Mouse (Mus musculus): ENCODE data around the gene Ncbp3.
A peak's percentile ranks its signal among the peaks of the same experiment; 100 is the strongest.

The Ncbp3 gene

DNA sequence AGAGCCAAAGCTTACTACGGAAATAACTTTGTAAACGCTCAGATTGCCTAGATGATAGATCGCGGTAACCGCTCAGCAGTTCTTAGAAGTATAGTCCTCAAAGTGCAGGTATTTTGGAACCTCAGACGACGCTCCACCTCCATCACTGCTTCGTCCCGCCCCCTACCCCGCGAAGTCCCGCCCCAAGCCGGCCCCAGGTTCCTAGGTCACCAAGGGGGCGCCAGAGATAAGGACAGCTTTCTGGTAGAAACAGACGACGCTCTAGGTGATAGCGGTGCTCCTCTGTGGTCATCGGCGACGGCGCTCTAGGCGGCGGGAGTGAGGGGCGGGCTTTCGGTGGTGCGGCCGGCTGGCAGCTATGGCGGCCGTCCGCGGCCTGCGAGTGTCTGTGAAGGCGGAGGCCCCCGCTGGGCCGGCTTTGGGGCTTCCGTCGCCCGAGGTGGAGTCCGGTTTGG lies at the start of gene Ncbp3:
Ncbp3 (plus strand) TSS at position 242 of the 455 bp plus-strand sequence.
- peak; percentile 98 for DNase-seq (ENCODE audit: low read depth, low spot score)

GRCm38 (mm10) chr11:72998771-72999170 lies 48.8 kb upstream of the Ncbp3 start, which contains the start of gene P2rx1:
TSS of gene P2rx1 (plus strand) at chr11:72999103.
- DNase-seq (ENCODE audit: low read depth, low spot score) = no peak

GRCm38 (mm10) chr11:73001029-73001428 lies 46.6 kb upstream of the Ncbp3 start:
- DNase-seq (ENCODE audit: low read depth, low spot score) = no peak

- DNase-seq (ENCODE audit: low read depth, low spot score) = peak; percentile 81
These were observed 41.2 kb upstream of the Ncbp3 start for GRCm38 (mm10) chr11:73006377-73006776.

DNA sequence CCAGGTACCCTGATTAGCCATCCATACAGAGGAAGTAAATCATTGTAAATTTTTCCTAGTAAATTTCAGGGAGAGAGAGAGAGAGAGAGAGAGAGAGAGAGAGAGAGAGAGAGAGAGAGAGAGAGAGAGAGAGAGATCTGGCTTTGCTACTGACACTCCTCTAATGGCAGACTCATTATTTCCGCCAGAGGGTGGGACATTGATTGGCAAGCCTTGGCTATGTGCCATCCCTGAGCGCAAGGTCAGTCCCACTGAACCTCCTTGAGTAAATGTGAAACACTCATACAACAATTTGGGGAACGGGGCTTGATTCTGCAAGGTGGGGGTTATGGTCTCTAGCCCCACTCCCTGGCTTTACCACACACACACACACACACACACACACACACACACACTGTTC lies 40.5 kb upstream of the Ncbp3 start:
- no peak for DNase-seq (ENCODE audit: low read depth, low spot score)

DNA sequence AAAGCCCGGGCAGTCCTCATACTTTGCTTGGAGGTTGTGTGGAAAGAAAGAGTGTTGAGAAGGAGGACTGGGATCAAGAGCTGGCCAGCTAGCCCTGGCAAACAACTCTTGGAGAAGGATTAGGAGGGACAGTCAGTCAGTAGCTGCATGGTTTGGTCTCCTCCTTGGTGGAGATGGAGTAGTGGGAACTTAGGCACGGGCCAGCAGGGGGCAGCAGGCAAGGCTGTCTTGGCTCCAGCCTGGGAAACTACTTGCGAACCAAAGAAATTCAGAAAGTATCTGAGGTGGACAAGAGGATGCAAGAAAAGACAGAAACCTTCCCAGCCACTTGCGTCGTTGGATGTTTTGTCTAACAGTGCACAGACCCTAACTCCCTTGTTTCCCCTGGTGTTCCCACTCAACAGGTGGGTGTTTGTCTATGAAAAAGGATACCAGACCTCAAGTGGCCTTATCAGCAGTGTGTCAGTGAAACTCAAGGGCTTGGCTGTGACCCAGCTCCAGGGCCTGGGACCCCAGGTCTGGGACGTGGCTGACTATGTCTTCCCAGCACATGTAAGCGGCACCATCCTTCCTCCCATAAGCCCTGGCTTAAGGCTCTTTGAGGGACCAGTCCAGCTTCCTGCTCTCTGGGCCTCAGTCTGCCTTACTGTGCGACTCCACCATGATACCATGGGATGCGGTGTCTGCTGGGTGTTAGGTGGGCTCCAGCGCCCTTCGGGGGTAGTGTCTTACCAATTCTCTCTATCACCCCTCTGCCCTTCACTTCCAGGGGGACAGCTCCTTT lies 39.7 kb upstream of the Ncbp3 start:
- DNase-seq (ENCODE audit: low read depth, low spot score) = peak; percentile 43

DNA sequence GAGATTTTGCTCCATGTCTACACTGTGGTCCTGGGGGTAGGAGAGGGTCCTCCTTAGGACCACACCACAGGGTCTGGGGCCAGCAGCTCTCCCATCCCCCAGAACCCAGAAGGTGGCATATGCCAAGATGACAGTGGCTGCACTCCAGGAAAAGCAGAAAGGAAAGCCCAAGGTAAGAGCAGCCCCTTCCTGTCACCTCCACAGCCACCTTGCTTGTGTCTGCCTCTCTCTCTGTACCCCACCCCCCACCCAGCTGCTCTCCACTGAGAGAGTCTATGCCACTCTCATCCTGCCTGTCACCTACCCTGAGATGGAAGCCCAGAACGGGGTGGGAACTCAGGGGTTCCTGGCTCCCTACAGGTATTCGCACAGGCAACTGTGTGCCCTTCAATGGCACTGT lies 38.8 kb upstream of the Ncbp3 start:
- no peak for DNase-seq (ENCODE audit: low read depth, low spot score)

DNA sequence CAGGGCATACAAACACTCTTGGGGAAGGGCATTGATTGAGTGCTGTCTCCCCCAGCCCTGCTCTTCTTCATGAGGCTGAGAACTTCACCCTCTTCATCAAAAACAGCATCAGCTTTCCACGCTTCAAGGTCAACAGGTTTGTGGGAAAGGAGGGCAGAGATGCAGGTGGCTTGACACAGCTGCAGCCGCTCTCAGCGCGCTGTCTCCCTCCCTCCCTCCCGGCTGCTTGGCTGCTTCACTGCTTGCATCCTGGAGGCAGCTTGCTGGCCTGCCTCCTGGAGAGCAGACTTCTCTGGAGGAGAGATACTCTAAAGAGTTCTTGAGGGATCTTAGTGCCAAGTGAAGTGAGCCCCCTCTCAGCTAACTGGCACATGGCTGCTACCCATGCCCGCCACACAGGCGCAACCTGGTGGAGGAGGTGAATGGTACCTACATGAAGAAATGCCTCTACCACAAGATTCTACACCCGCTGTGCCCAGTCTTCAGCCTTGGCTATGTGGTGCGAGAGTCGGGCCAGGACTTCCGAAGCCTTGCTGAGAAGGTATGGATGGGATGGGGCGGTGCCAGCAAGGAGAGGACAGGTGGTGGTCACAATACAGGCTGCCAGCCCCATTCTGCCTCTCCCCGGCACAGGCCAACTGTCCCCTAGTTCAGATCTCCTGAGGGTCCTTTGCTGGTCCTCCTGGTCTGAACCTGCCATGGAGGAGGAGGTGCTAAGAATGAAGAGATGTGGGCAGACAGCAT lies 37.9 kb upstream of the Ncbp3 start:
- DNase-seq (ENCODE audit: low read depth, low spot score) = no peak

- no peak for DNase-seq (ENCODE audit: low read depth, low spot score)
These were observed 33.6 kb upstream of the Ncbp3 start for GRCm38 (mm10) chr11:73013981-73014380.

- no peak for DNase-seq (ENCODE audit: low read depth, low spot score)
These were observed 32.7 kb upstream of the Ncbp3 start for GRCm38 (mm10) chr11:73014831-73015344.

- no peak for DNase-seq (ENCODE audit: low read depth, low spot score)
These were observed 32.0 kb upstream of the Ncbp3 start for GRCm38 (mm10) chr11:73015391-73016102.

GRCm38 (mm10) chr11:73016103-73016420 lies 31.5 kb upstream of the Ncbp3 start:
- DNase-seq (ENCODE audit: low read depth, low spot score) = no peak

GRCm38 (mm10) chr11:73018471-73019146 lies 29.0 kb upstream of the Ncbp3 start, which contains the start of gene Camkk1:
TSS of gene Camkk1 (plus strand) at chr11:73019008.
- peak; percentile 89 for DNase-seq (ENCODE audit: low read depth, low spot score)

GRCm38 (mm10) chr11:73019147-73019795 lies 28.3 kb upstream of the Ncbp3 start:
- peak; percentile 30 for DNase-seq (ENCODE audit: low read depth, low spot score)

- no peak for DNase-seq (ENCODE audit: low read depth, low spot score)
These were observed 26.4 kb upstream of the Ncbp3 start for GRCm38 (mm10) chr11:73020953-73021800.

- no peak for DNase-seq (ENCODE audit: low read depth, low spot score)
These were observed 24.5 kb upstream of the Ncbp3 start for GRCm38 (mm10) chr11:73023099-73023498.

- DNase-seq (ENCODE audit: low read depth, low spot score) = no peak
These were observed 23.8 kb upstream of the Ncbp3 start for GRCm38 (mm10) chr11:73023827-73024226.

- no peak for DNase-seq (ENCODE audit: low read depth, low spot score)
These were observed 23.2 kb upstream of the Ncbp3 start for GRCm38 (mm10) chr11:73024236-73024904.

- no peak for DNase-seq (ENCODE audit: low read depth, low spot score)
These were observed 20.6 kb upstream of the Ncbp3 start for GRCm38 (mm10) chr11:73026961-73027360.
